Mouse (Mus musculus): ENCODE measurements at regions not wholly inside any gene's neighbourhood (a gene's known extent, or its start where the extent isn't known, plus 50 kb on each side); places are given as distances from the start of the nearest gene placed in this dataset.
A peak's percentile ranks its signal among the peaks of the same experiment; 100 is the strongest.

GRCm38 (mm10) chr8:53939519-53939918 lies 137.9 kb upstream of the Vegfc start:
- WGBS: 19% methylated on average over 1 of the region's 1 CpGs

GRCm38 (mm10) chr8:53941144-53941543 lies 136.3 kb upstream of the Vegfc start:
- 10% methylated on average over 2 of the region's 2 CpGs for WGBS
- no peak overlapping the region for H3K27ac ChIP-seq (ENCODE audit: low read length)
- no peak for ATAC-seq

More at GRCm38 (mm10) chr8:53939519-53939918, 137.9 kb upstream of the Vegfc start:
- Histone ChIP-seq H3K4me2 (ENCODE audit: low read length) (no peak overlapping the region), H3K27ac (ENCODE audit: low read length) (no peak overlapping the region), H3K4me3 (replicated peaks; ENCODE audit: low read length) (no peak overlapping the region), H3K4me1 (replicated peaks; ENCODE audit: control insufficient read depth, insufficient read depth, low read length) (no peaks in the 10 kb centered on the region), H3K9ac (replicated peaks; ENCODE audit: low read depth, low read length) (no peak overlapping the region), H3K36me3 (ENCODE audit: control insufficient read depth, insufficient read depth) (no peaks in the 10 kb centered on the region), H3K27me3 (replicated peaks; ENCODE audit: control insufficient read depth, insufficient read depth, low read length) (no peaks in the 10 kb centered on the region), H3K9me3 (ENCODE audit: control insufficient read depth, low read length) (no peaks in the 10 kb centered on the region)
- ATAC-seq: peak; percentile 61

GRCm38 (mm10) chr8:53945561-53945960 lies 131.8 kb upstream of the Vegfc start:
- ATAC-seq: no peak
- 33% methylated on average over 2 of the region's 2 CpGs for WGBS
- H3K27ac ChIP-seq (ENCODE audit: low read length): no peak overlapping the region
- H3K27me3 ChIP-seq (replicated peaks; ENCODE audit: control insufficient read depth, insufficient read depth, low read length): no peaks in the 10 kb centered on the region
- H3K4me3 ChIP-seq (replicated peaks; ENCODE audit: low read length): no peak overlapping the region
- no peak overlapping the region for H3K4me2 ChIP-seq (ENCODE audit: low read length)
- H3K4me1 ChIP-seq (replicated peaks; ENCODE audit: control insufficient read depth, insufficient read depth, low read length): no peaks in the 10 kb centered on the region; the same call in 1 of the 2 replicates
- H3K36me3 ChIP-seq (ENCODE audit: control insufficient read depth, insufficient read depth): no peaks in the 10 kb centered on the region
- H3K9ac ChIP-seq (replicated peaks; ENCODE audit: low read depth, low read length): no peak overlapping the region
- H3K9me3 ChIP-seq (ENCODE audit: control insufficient read depth, low read length): no peaks in the 10 kb centered on the region

More at GRCm38 (mm10) chr8:53941144-53941543, 136.3 kb upstream of the Vegfc start:
- Histone ChIP-seq H3K27me3 (replicated peaks; ENCODE audit: control insufficient read depth, insufficient read depth, low read length) (no peaks in the 10 kb centered on the region), H3K36me3 (ENCODE audit: control insufficient read depth, insufficient read depth) (no peaks in the 10 kb centered on the region), H3K4me3 (replicated peaks; ENCODE audit: low read length) (no peak overlapping the region), H3K4me2 (ENCODE audit: low read length) (no peak overlapping the region), H3K4me1 (replicated peaks; ENCODE audit: control insufficient read depth, insufficient read depth, low read length) (no peaks in the 10 kb centered on the region; the same call in 1 of the 2 replicates), H3K9ac (replicated peaks; ENCODE audit: low read depth, low read length) (no peak overlapping the region), H3K9me3 (ENCODE audit: control insufficient read depth, low read length) (no peaks in the 10 kb centered on the region)

GRCm38 (mm10) chr8:53947384-53947783 lies 130.0 kb upstream of the Vegfc start:
- H3K27ac ChIP-seq (ENCODE audit: low read length): no peak overlapping the region
- ATAC-seq: no peak
- no peaks in the 10 kb centered on the region for H3K27me3 ChIP-seq (replicated peaks; ENCODE audit: control insufficient read depth, insufficient read depth, low read length)
- H3K36me3 ChIP-seq (ENCODE audit: control insufficient read depth, insufficient read depth): no peaks in the 10 kb centered on the region
- H3K4me1 ChIP-seq (replicated peaks; ENCODE audit: control insufficient read depth, insufficient read depth, low read length): no peaks in the 10 kb centered on the region; the same call in 1 of the 2 replicates
- H3K4me3 ChIP-seq (replicated peaks; ENCODE audit: low read length): no peak overlapping the region
- H3K4me2 ChIP-seq (ENCODE audit: low read length): no peak overlapping the region
- H3K9ac ChIP-seq (replicated peaks; ENCODE audit: low read depth, low read length): no peak overlapping the region
- H3K9me3 ChIP-seq (ENCODE audit: control insufficient read depth, low read length): no peaks in the 10 kb centered on the region

GRCm38 (mm10) chr8:53954476-53955158 lies 122.8 kb upstream of the Vegfc start:
- Histone ChIP-seq H3K36me3 (ENCODE audit: control insufficient read depth, insufficient read depth) (no peaks in the 10 kb centered on the region), H3K9ac (replicated peaks; ENCODE audit: low read depth, low read length) (no peak overlapping the region), H3K27me3 (replicated peaks; ENCODE audit: control insufficient read depth, insufficient read depth, low read length) (no peaks in the 10 kb centered on the region), H3K4me2 (ENCODE audit: low read length) (no peak overlapping the region), H3K4me3 (replicated peaks; ENCODE audit: low read length) (no peak overlapping the region), H3K27ac (ENCODE audit: low read length) (no peak overlapping the region), H3K9me3 (ENCODE audit: control insufficient read depth, low read length) (no peaks in the 10 kb centered on the region), H3K4me1 (replicated peaks; ENCODE audit: control insufficient read depth, insufficient read depth, low read length) (no peaks in the 10 kb centered on the region)
- 57% methylated on average over 4 of the region's 4 CpGs for WGBS
- ATAC-seq: no peak

- no peak for ATAC-seq
- no peaks in the 10 kb centered on the region for H3K27me3 ChIP-seq (replicated peaks; ENCODE audit: control insufficient read depth, insufficient read depth, low read length)
- H3K9me3 ChIP-seq (ENCODE audit: control insufficient read depth, low read length): no peaks in the 10 kb centered on the region
- no peak overlapping the region for H3K4me2 ChIP-seq (ENCODE audit: low read length)
- H3K36me3 ChIP-seq (ENCODE audit: control insufficient read depth, insufficient read depth): no peaks in the 10 kb centered on the region
- WGBS: 33% methylated on average over 2 of the region's 2 CpGs
- no peaks in the 10 kb centered on the region for H3K4me1 ChIP-seq (replicated peaks; ENCODE audit: control insufficient read depth, insufficient read depth, low read length)
- no peak overlapping the region for H3K27ac ChIP-seq (ENCODE audit: low read length)
- no peak overlapping the region for H3K9ac ChIP-seq (replicated peaks; ENCODE audit: low read depth, low read length)
- H3K4me3 ChIP-seq (replicated peaks; ENCODE audit: low read length): no peak overlapping the region
Measured at GRCm38 (mm10) chr8:53956148-53956547, 121.3 kb upstream of the Vegfc start.

- Histone ChIP-seq H3K27me3 (replicated peaks; ENCODE audit: control insufficient read depth, insufficient read depth, low read length) (no peaks in the 10 kb centered on the region), H3K9ac (replicated peaks; ENCODE audit: low read depth, low read length) (no peak overlapping the region), H3K4me1 (replicated peaks; ENCODE audit: control insufficient read depth, insufficient read depth, low read length) (no peaks in the 10 kb centered on the region), H3K36me3 (ENCODE audit: control insufficient read depth, insufficient read depth) (no peaks in the 10 kb centered on the region), H3K9me3 (ENCODE audit: control insufficient read depth, low read length) (no peaks in the 10 kb centered on the region), H3K4me3 (replicated peaks; ENCODE audit: low read length) (no peak overlapping the region), H3K27ac (ENCODE audit: low read length) (no peak overlapping the region), H3K4me2 (ENCODE audit: low read length) (no peak overlapping the region)
- WGBS: 76% methylated on average over 1 of the region's 1 CpGs
- no peak for ATAC-seq
Measured at GRCm38 (mm10) chr8:53958548-53958947, 118.9 kb upstream of the Vegfc start.

GRCm38 (mm10) chr8:53962993-53963392 lies 114.4 kb upstream of the Vegfc start:
- no peaks in the 10 kb centered on the region for H3K27me3 ChIP-seq (replicated peaks; ENCODE audit: control insufficient read depth, insufficient read depth, low read length)
- H3K4me3 ChIP-seq (replicated peaks; ENCODE audit: low read length): no peak overlapping the region
- no peaks in the 10 kb centered on the region for H3K9me3 ChIP-seq (ENCODE audit: control insufficient read depth, low read length)
- no peak overlapping the region for H3K9ac ChIP-seq (replicated peaks; ENCODE audit: low read depth, low read length)
- no peak for ATAC-seq
- no peak overlapping the region for H3K4me2 ChIP-seq (ENCODE audit: low read length)
- no peaks in the 10 kb centered on the region for H3K36me3 ChIP-seq (ENCODE audit: control insufficient read depth, insufficient read depth)
- H3K27ac ChIP-seq (ENCODE audit: low read length): no peak overlapping the region
- H3K4me1 ChIP-seq (replicated peaks; ENCODE audit: control insufficient read depth, insufficient read depth, low read length): no peaks in the 10 kb centered on the region
- WGBS: 98% methylated on average over 1 of the region's 1 CpGs

- WGBS: 86% methylated on average over 2 of the region's 2 CpGs
- no peak overlapping the region for H3K4me3 ChIP-seq (replicated peaks; ENCODE audit: low read length)
- no peaks in the 10 kb centered on the region for H3K36me3 ChIP-seq (ENCODE audit: control insufficient read depth, insufficient read depth)
- no peaks in the 10 kb centered on the region for H3K9me3 ChIP-seq (ENCODE audit: control insufficient read depth, low read length)
- ATAC-seq: no peak
- H3K4me2 ChIP-seq (ENCODE audit: low read length): no peak overlapping the region
- H3K27me3 ChIP-seq (replicated peaks; ENCODE audit: control insufficient read depth, insufficient read depth, low read length): no peaks in the 10 kb centered on the region
- no peak overlapping the region for H3K9ac ChIP-seq (replicated peaks; ENCODE audit: low read depth, low read length)
- H3K4me1 ChIP-seq (replicated peaks; ENCODE audit: control insufficient read depth, insufficient read depth, low read length): no peaks in the 10 kb centered on the region
- H3K27ac ChIP-seq (ENCODE audit: low read length): no peak overlapping the region
Measured at GRCm38 (mm10) chr8:53984296-53984695, 93.1 kb upstream of the Vegfc start.

GRCm38 (mm10) chr8:53985685-53986084 lies 91.7 kb upstream of the Vegfc start:
- H3K9ac ChIP-seq (replicated peaks; ENCODE audit: low read depth, low read length): no peak overlapping the region
- H3K36me3 ChIP-seq (ENCODE audit: control insufficient read depth, insufficient read depth): no peaks in the 10 kb centered on the region
- WGBS: 91% methylated on average over 1 of the region's 1 CpGs
- H3K27me3 ChIP-seq (replicated peaks; ENCODE audit: control insufficient read depth, insufficient read depth, low read length): no peaks in the 10 kb centered on the region
- no peak overlapping the region for H3K27ac ChIP-seq (ENCODE audit: low read length)
- no peak overlapping the region for H3K4me3 ChIP-seq (replicated peaks; ENCODE audit: low read length)
- no peak overlapping the region for H3K4me2 ChIP-seq (ENCODE audit: low read length)
- no peaks in the 10 kb centered on the region for H3K9me3 ChIP-seq (ENCODE audit: control insufficient read depth, low read length)
- H3K4me1 ChIP-seq (replicated peaks; ENCODE audit: control insufficient read depth, insufficient read depth, low read length): no peaks in the 10 kb centered on the region
- no peak for ATAC-seq

All from forebrain, embryonic 16.5 days (tissue).